Mouse (Mus musculus) c-Kit-negative CD71-positive TER-119-positive erythroid progenitor cells, embryonic 14.5 days (primary cell): Measurements from ENCODE around the gene Creb5.
"Not testable (repeated sequence)": the region's sequence is repeated elsewhere in the genome, so short reads cannot be mapped to it uniquely, and the experiment has no call there.

Experiments
- DNase-seq: peaks from one replicate; pipeline ENCODE4 v3.0.0-alpha.2; 2013; ENCODE audit warnings: low read depth, low spot score

Creb5 gene

DNA sequence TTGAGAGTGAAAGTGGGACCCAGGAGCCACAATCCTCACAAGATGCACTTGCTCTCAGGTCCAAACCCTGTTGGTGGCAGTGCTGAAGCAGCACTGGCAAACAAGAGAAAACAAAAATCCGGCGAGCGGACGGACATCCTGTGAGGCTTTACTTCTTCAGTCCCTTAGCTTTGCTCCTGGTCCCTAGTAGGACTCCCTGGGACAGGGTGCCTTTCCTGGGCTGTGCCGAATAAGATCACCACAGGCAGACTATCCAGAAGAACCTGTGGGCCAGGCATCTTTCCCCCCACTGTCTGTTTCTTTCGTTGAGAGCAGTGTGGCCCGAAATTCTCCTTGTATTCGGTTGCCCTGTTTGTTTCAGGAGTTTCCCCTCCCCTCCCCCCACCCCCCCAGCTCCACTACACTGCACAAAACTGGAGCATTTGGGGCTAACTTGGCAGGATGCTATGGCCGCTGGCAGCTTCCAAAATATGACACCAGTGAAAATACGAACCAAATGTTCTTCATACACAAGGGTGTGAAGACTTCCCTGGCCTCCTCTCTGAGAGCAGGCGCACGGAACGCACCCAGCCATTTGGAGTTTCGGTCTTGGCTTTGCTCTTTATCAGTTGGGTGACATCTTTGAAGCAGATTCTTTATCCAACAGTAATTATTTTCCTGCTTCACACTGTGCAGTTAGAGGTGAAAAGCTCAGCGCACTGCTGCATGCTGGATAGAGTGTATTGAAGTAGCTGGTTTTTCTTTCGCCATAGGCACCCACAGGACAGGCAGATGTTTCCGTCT, 32.7 kb downstream of the Creb5 start:
- DNase-seq = no peak

DNA sequence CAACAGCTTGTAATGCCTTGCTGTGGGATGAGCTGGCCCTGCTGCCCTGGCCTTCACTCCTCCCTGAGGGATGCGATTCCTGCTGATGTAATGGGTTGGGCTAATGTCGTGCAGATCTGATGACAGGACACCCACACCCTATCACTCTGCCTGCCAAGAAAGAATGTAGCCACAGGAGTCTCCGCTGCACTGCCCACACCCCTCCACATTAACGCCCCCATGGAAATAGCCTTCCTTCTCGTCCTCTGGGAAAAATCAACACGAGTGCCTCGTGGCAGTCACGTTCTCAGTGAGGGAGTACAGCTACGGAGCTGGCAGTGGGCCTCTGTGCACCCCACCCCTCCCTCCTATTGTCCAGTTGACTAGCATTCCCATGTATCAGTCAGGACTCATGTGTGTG, 50.3 kb downstream of the Creb5 start:
- DNase-seq = no peak

DNA sequence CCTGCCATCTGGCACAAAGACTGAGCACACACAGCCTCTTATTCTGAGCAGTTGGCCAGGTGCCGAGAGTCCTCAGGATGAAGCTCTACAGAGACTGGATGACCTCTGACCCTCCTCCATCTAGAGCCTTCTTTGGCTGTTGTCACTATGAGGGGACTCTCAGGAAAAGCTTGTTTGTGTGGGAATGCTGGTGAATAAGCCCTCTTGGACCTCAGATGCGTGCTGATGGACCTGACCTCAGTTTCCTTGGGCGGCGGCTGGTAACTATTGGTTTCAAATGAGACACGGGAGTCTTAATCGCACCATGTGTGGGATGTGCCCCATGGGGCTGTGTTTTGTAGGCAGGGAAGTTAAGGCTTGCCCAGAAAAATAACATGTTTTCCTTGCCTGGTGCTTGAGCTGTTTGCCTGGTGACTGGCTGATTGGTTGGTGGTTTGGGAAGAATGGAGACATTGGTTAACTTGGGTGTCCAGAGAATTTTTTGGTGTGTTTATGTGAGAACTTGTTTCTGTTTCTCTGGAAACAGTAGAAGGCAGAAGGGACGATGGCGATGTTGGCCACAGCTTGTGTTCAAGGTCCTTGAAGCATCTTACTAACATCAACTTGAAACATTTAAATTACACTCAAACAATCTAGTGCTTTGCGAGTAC, 65.4 kb downstream of the Creb5 start:
- no peak for DNase-seq

DNA sequence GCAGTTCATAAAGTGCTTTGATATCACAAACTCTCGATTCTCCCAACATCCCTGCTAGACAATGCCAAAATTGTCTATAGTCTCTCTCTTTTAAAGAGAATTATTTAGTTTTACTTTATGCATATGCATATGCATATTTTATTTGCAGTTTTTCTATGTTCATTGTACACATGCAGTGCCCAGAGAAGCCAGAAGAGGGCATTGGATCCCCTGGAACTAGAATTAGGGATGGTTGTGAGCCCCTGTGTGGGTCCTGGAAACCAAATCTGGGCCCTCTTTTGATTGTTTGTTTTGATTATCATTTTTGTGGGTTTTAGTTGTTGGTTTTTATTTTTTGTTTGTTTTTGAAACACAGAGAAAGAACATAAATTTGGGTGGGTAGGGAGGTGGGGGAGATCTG, 69.3 kb downstream of the Creb5 start:
- DNase-seq = no peak

DNA sequence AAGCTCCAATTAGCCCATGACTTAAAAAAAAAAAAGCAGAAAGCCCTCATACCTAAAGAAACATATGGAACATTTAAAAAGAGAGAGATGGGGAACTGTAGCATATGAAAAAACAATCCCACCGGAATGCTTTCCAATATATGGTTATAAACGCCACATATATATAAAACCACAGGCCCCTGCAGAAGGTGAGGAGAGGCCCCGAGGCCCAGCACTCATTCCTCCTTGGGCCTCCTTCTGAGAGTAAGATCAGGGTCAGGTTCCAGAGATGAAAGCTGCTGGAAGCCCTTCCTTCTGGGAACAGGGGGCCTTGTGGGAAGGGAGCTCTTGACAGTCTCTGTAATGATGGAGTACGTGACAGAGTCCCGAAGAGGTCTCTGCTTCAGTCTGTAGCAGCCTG, 76.5 kb downstream of the Creb5 start:
- no peak for DNase-seq

DNA sequence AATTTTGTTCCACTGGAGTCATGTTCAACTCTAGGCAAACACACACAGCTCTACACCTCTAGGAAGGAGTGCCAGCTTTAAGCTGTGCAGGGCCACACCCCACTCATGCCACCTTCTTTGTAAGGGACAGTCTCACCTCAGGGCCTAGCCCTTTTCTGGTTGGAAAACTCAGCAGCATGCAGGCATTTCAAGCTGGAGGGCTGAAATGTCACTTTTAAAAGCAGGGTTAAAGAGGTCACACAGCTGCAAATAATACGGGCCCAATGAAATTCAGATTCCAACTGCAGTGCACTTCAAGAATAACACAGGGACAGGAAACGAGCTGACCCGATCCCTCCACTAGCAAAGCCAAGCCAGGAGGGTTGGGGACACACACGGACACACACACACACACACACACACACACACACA, 76.9 kb downstream of the Creb5 start:
- DNase-seq = no peak

DNA sequence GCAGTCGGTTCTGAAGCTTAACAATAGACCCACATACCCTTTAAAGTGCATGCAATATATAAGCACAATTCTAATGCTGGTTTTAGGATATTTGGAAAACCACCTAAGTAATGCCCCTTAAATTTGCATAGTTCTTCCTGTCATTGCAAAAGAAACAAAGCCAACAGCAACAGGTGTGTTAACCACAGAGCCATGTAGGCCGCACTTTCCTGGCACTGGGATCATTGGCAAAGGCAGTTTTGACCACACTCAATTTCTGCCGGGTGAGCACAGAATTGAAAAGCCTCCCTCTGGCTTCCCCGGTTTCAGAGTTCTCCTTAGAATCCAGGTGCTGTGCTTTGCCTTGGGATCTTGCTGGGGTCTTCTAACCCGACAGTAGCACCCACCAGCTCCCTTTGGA, 82.1 kb downstream of the Creb5 start:
- DNase-seq = no peak

GRCm38 (mm10) chr6:53369928-53370327, 82.9 kb downstream of the Creb5 start:
- no peak for DNase-seq

DNA sequence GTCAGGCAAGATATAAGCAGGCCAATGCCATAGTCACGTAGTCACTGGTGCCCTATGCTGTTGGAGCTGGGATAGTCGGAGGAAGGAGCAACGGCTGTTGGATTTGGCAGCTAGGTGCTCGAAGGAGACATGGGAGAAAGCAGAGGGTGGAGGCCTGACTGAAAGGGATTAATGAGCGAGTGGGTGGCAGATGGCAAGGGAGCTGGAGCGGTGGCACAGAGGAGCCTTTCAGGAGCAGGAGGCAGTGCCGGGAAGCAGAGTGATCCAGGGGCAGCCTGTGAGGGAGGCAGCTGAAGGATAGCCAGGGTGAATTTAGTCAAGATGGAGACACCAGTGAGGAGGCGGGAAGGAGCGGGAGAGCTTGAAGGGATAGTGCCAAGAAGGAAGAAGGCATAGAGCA, 84.9 kb downstream of the Creb5 start:
- no peak for DNase-seq

DNA sequence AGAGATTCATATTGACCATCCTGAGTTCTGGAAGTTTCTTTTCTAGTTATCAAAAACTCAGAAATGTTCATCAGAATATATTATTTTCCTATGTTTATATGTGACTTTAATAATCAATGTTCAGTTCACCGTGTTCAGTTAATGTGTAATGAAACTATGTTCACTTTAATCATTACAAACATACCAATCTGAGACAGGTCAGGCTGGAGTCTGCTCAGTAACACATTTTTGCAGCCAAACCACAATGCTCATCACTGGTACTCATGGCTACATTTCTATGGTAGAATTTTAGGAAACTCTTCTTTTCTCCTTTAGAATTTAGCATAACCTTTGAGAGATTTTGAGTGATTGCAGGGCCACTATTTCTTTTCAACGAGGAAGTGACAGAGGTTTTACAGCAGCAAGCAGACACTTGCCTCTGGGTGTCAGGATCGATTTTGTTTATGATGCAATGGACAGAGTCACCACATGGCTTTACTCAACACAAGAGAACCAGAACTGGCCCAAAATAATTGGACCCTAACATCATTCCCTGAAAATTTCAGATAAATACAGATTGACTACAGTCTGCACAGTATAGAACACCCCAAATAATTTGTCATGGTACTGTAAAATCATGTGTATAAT, 87.4 kb downstream of the Creb5 start:
- DNase-seq = no peak

DNA sequence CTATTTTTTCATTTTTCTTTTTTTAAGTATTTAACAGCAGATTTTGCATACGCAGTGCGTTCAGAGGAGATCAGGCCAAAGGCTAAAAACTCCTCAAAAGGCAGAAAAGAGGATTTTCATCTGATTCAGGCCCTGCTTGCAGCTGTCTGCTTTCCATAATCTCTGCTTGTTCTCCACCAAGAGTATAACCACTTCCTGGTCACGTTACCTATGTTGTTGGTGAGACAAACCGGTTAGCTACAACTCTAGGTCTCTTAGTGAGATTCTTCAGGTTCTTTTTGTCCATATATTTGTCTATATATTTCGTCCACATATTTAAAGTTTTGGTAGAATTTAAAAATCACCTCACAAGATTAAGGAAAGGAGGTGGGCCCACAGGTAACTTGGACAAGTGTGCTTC, 102.2 kb downstream of the Creb5 start:
- no peak for DNase-seq

DNA sequence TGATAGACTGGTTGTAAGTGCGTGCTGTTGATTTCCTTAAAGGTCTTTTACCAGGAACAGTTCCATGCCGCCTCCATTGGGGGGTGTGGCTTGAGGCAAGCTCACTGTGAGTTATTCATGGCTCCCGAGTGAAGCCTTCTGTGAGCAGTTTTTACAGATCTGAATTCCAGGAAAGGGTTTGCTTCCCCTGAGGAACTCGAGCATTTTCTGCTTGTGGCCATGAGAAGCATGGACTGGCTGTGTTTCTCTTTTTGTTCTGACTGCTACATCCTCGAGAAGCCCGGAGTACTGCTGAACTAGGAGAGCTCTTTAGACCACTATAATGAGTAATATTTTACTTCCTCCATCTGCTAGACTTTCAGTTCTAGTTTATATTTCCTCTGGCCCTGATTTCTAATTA, 103.3 kb downstream of the Creb5 start:
- no peak for DNase-seq

- no peak for DNase-seq
Measured at GRCm38 (mm10) chr6:53394026-53394425, 107.0 kb downstream of the Creb5 start.

- no peak for DNase-seq
Measured at GRCm38 (mm10) chr6:53395208-53395607, 108.1 kb downstream of the Creb5 start.

- no peak for DNase-seq
Measured at GRCm38 (mm10) chr6:53396421-53396820, 109.4 kb downstream of the Creb5 start.

DNA sequence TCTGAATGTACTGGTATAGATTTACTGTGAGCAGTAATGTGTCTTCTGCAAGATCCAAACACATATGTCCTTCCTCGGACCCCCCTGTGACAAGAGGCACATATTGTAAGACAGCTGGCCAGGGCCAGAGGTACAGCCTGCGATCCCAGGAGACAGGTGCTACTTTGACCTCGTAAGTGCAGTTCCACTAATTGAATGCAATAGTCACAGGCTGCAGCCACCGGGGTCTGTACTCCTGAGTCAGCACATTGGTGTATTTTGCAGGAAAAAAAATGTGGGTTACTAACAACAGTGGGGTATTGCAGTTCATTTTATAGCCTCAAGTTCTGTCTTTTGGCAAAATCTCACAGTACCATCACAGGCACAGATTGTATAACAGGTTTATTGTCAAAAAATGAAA, 110.7 kb downstream of the Creb5 start:
- no peak for DNase-seq

DNA sequence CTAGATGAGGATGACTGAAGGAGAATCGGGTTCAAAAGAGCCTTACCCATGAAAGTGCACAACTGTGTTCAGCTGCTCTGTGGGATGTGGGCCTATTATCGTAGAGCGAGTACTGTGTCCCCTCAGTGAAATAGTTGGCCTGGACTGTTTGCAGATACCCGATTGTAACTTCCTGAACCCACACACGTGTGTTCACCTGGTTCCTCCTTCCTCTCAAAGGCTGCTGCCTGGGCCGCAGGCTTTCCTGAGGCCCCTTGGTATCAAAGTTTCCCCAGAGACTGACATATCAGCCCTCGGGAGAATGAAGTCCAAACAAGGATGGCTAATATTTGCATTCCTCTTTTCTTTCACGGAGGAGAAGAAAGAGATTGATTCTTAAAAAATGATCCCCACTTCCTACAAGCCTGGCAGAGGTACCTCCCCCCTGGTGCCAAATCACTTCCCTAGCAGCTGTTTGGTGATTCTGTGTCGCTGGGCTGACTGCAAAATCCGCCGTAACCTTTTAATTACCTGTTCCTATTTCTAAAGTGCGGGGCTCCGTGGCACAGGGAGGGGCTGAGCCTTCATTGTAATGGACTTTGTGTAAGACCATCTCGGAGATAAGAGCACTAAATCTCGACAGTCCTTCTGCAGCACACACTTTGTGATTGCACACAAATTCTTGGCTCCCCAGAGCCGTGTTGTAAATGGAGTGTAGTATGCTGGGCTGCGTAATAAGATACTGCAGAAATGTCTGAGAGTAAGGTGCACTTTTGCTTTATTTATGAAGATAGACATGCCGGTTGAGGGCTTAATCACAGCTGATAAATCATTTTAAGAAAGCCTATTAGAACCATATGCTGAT, 111.4 kb downstream of the Creb5 start:
- DNase-seq = no peak

DNA sequence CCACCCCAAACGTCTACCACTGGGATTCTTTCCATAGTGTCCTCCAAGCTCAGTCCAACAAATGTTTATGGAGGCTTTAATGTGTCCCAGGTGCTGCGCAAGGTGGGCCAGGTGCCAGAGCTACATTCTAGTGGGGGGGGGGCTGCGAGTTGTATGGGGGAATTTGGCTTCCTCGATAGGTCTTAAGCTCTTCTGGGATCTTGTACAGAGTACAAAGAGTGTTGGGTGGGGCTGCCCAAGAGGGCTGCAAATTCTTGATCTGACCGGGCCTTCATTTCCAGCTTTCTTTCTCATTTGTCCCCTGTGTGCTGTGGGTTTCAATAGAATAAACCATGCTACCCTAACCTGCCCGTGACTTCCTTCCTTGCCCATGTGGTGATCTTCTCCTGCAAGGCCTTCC, 114.3 kb downstream of the Creb5 start:
- DNase-seq = no peak

GRCm38 (mm10) chr6:53402551-53402950, 115.5 kb downstream of the Creb5 start:
- not testable (repeated sequence) for DNase-seq

GRCm38 (mm10) chr6:53409183-53409582, 122.1 kb downstream of the Creb5 start:
- no peak for DNase-seq

DNA sequence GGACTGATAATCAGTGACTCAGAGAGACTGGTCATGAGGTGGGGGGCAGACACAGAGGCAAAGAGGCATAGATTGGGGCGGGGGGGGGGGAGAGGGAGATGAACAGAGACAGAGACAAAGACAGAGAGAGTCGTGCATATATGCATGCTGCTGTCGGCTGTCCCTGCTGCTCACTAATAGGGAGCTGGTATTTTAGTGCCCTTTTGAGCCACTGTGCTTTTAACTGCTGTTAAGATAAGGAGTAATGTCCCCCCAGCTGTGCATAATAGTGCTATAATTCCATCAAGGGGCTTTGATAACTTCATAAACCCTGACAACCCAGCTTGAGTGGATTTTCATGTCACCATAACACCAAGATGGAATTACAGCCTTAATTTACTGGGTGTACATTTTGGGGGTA, 134.3 kb downstream of the Creb5 start:
- DNase-seq = no peak

DNA sequence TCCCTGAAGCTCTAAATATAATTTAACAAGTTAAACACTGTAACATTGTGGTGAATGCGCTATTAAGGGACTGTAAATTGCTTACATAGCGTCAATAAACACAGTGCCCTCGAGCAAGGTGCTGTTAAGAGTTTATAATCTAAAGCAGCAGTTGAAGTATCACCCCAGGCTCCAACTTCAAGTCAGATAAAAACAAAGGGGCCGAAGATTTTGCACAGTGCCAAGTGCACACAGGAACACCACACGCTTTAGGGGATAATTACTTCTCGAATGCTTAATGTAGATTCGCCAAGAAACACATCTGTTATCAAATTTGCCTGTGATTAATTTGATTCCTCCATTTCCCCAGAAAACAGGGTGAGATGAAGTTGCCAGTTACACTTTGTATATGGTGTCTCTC, 142.3 kb downstream of the Creb5 start:
- DNase-seq = no peak
